Mouse (Mus musculus) left cerebral cortex, adult 11 months (tissue): Measurements from ENCODE around the gene Cry1.

Experiments used
- DNase-seq: peaks from one replicate; pipeline ENCODE4 v3.0.0; 2022; ENCODE audit warnings: low spot score

Gene Cry1

GRCm38 (mm10) chr10:85184964-85185608 is at the start of gene Cry1:
Gene Cry1 (minus strand): TSS chr10:85185064.
- DNase-seq: peak; percentile 96

GRCm38 (mm10) chr10:85221771-85222050 is 36.8 kb upstream of the Cry1 start:
- DNase-seq: no peak

GRCm38 (mm10) chr10:85220918-85221770 is 36.3 kb upstream of the Cry1 start:
- DNase-seq: peak; percentile 81

- DNase-seq: no peak
Observed at GRCm38 (mm10) chr10:85214847-85215246, 30.0 kb upstream of the Cry1 start.

- DNase-seq: no peak
Observed at GRCm38 (mm10) chr10:85211673-85212072, 26.8 kb upstream of the Cry1 start.

GRCm38 (mm10) chr10:85210125-85210524 is 25.3 kb upstream of the Cry1 start:
- DNase-seq: no peak

- no peak for DNase-seq
Observed at GRCm38 (mm10) chr10:85209119-85209605, 24.3 kb upstream of the Cry1 start.

- no peak for DNase-seq
Observed at GRCm38 (mm10) chr10:85205316-85205715, 20.5 kb upstream of the Cry1 start.

GRCm38 (mm10) chr10:85204255-85204855 is 19.5 kb upstream of the Cry1 start:
- DNase-seq: no peak

GRCm38 (mm10) chr10:85194528-85194927 is 9.7 kb upstream of the Cry1 start:
- DNase-seq: no peak

- no peak for DNase-seq
Observed at GRCm38 (mm10) chr10:85193321-85193720, 8.5 kb upstream of the Cry1 start.

GRCm38 (mm10) chr10:85190652-85191051 is 5.8 kb upstream of the Cry1 start:
- no peak for DNase-seq

- no peak for DNase-seq
Observed at GRCm38 (mm10) chr10:85189966-85190365, 5.1 kb upstream of the Cry1 start.

- DNase-seq: no peak
Observed at GRCm38 (mm10) chr10:85186499-85186794, 1.6 kb upstream of the Cry1 start.

- DNase-seq: no peak
Observed at GRCm38 (mm10) chr10:85185639-85186498, 1.0 kb upstream of the Cry1 start.

- DNase-seq: peak; percentile 26
Observed at GRCm38 (mm10) chr10:85184201-85184963, 482 bp downstream of the Cry1 start.

- peak; percentile 43 for DNase-seq
Observed at GRCm38 (mm10) chr10:85183619-85184018, 1.2 kb downstream of the Cry1 start.

GRCm38 (mm10) chr10:85182766-85183165 is 2.1 kb downstream of the Cry1 start:
- DNase-seq: no peak

GRCm38 (mm10) chr10:85176640-85177039 is 8.2 kb downstream of the Cry1 start:
- DNase-seq: no peak

- DNase-seq: no peak
Observed at GRCm38 (mm10) chr10:85165306-85165705, 19.6 kb downstream of the Cry1 start.

- no peak for DNase-seq
Observed at GRCm38 (mm10) chr10:85164791-85165190, 20.1 kb downstream of the Cry1 start.
